Mouse (Mus musculus) small intestine, adult 2 months (tissue): ENCODE data around the gene Prtg.

ENCODE experiments used
- CTCF ChIP-seq: fragments of 200-500 bp; IDR thresholded peaks from 2 replicates; pipeline ENCODE4 v1.5.1; 2012; ENCODE audit warnings: low read depth, mild to moderate bottlenecking, control low read depth, inconsistent platforms, low read length, moderate library complexity, mixed read lengths; ENCODE audit not compliant: insufficient replicate concordance, insufficient read length; ENCODE audit errors: extremely low read depth
- POLR2A ChIP-seq: fragments of 200-500 bp; IDR thresholded peaks from 2 replicates; pipeline ENCODE4 v1.6.1; 2012; ENCODE audit warnings: low read depth, mild to moderate bottlenecking, control low read depth, inconsistent platforms, low read length, moderate library complexity

GRCm38 (mm10) chr9:72878656-72879055 lies 72.0 kb downstream of the Prtg start:
- no peak for TF ChIP-seq CTCF
- no peak for TF ChIP-seq POLR2A
